Mouse (Mus musculus) heart, postnatal 0 days (tissue): ENCODE measurements around the gene Tpcn1. TPM values are rescaled to one million over a fixed set of nuclear protein-coding genes. Genes with fewer than 3 reads are reported as not detected.

Source experiments
- ATAC-seq: fragments of 200-750 bp; cut with Nextera tagmentation; 2 replicates; pipeline ENCODE4 v1.8.0; 2017; ENCODE audit warnings: low read depth, moderate number of reproducible peaks, moderate library complexity; ENCODE audit not compliant: insufficient read depth
- DNase-seq: peaks from one replicate; pipeline ENCODE4 v3.0.0-alpha.2; 2016; ENCODE audit warnings: low spot score
- H3K27ac ChIP-seq: fragments of 300-500 bp; sonication (generic); 2 replicates; pipeline ENCODE4 v1.5.1; 2014; ENCODE audit warnings: low read depth, mild to moderate bottlenecking
- H3K27me3 ChIP-seq: fragments of 300-500 bp; sonication (generic); 2 replicates; pipeline ENCODE4 v1.6.1; 2014; ENCODE audit warnings: low read length, mixed read lengths; ENCODE audit not compliant: control insufficient read depth, insufficient read depth
- H3K36me3 ChIP-seq: fragments of 300-500 bp; sonication (generic); replicated peaks from 2 replicates; pipeline ENCODE4 v1.6.1; 2014; ENCODE audit warnings: low read length, mixed read lengths; ENCODE audit not compliant: control insufficient read depth, insufficient read depth
- H3K4me1 ChIP-seq: fragments of 300-500 bp; sonication (generic); 2 replicates; pipeline ENCODE4 v1.6.1; 2014; ENCODE audit warnings: antibody characterized with exemption; ENCODE audit not compliant: control insufficient read depth, insufficient read depth
- H3K4me2 ChIP-seq: fragments of 300-500 bp; sonication (generic); 2 replicates; pipeline ENCODE4 v1.6.1; 2014; ENCODE audit warnings: low read depth, mild to moderate bottlenecking, low read length, moderate library complexity
- H3K4me3 ChIP-seq: fragments of 300-500 bp; sonication (generic); 2 replicates; pipeline ENCODE4 v1.5.1; 2014; ENCODE audit warnings: low read depth, low read length
- H3K9ac ChIP-seq: fragments of 300-500 bp; sonication (generic); replicated peaks from 2 replicates; pipeline ENCODE4 v1.6.1; 2014; ENCODE audit warnings: low read depth, low read length, mixed read lengths
- H3K9me3 ChIP-seq: fragments of 300-500 bp; sonication (generic); replicated peaks from 2 replicates; pipeline ENCODE4 v1.6.1; 2016; ENCODE audit warnings: low read length; ENCODE audit not compliant: control insufficient read depth
- CTCF ChIP-seq: IDR thresholded peaks from 2 replicates; pipeline ENCODE4 v1.5.1; 2016; ENCODE audit warnings: antibody characterized with exemption, control low read depth, low read depth
- EP300 ChIP-seq: IDR thresholded peaks from 2 replicates; pipeline ENCODE4 v1.6.1; 2016; ENCODE audit warnings: antibody characterized with exemption, low read depth
- WGBS: fragments of 180-500 bp; shearing (Covaris S2); extraction: QIAGEN DNeasy Blood & Tissue Kit; methylation state at CpG from one replicate; pipeline ENCODE4 v1.1.7; 2014; 5-methylcytosine and 5-hydroxymethylcytosine counted together
- polyA plus RNA-seq: library from polyadenylated mRNA; unstranded; fragments of >200 nt; fragmentation: Nextera tagmentation; extraction: Ambion mirVana; gene quantifications from 2 replicates; pipeline ENCODE4 v1.2.1, GENCODE M21; 2015
- total RNA-seq: library from RNA; depleted of rRNA; stranded (reverse); fragments of >200 nt; gene quantifications from 2 replicates; pipeline ENCODE4 v1.2.3, GENCODE M21; 2014; ENCODE audit warnings: low replicate concordance

The Tpcn1 gene
- total and polyA plus RNA-seq, 2 experiments from 2014 or later = 11.5 to 15.8 TPM

GRCm38 (mm10) chr5:120586741-120587615 is 1.5 kb downstream of the Tpcn1 start:
- TF ChIP-seq CTCF (no peak), EP300 (no peak)
- H3K4me2 ChIP-seq = peak overlapping the region; percentile 94
- H3K4me1 ChIP-seq = peaks cover 19% of the 10 kb centered on the region; the same call in 1 of the 2 replicates
- H3K27me3 ChIP-seq = no peaks in the 10 kb centered on the region
- H3K4me3 ChIP-seq = peak overlapping the region; percentile 78
- H3K36me3 ChIP-seq = peaks cover 22% of the 10 kb centered on the region
- H3K9me3 ChIP-seq = no peaks in the 10 kb centered on the region
- 11% methylated on average over 17 of the region's 17 CpGs for WGBS
- DNase-seq (peak; percentile 41), ATAC-seq (no peak)
- H3K27ac ChIP-seq = peak overlapping the region; percentile 75
- no peak overlapping the region for H3K9ac ChIP-seq

- Histone ChIP-seq H3K27ac (no peak overlapping the region), H3K4me1 (peaks cover 19% of the 10 kb centered on the region), H3K4me3 (no peak overlapping the region), H3K4me2 (no peak overlapping the region), H3K9ac (no peak overlapping the region), H3K36me3 (peaks cover 22% of the 10 kb centered on the region), H3K27me3 (no peaks in the 10 kb centered on the region), H3K9me3 (no peaks in the 10 kb centered on the region)
- 70% methylated on average over 15 of the region's 15 CpGs for WGBS
- DNase-seq (no peak), ATAC-seq (no peak)
- TF ChIP-seq CTCF = no peak
These were observed 3.5 kb downstream of the Tpcn1 start for GRCm38 (mm10) chr5:120584968-120585367.

GRCm38 (mm10) chr5:120583511-120583910 is 5.0 kb downstream of the Tpcn1 start:
- Histone ChIP-seq H3K36me3 (peaks cover 22% of the 10 kb centered on the region), H3K9me3 (no peaks in the 10 kb centered on the region), H3K4me3 (no peak overlapping the region), H3K4me1 (peaks cover 21% of the 10 kb centered on the region), H3K9ac (no peak overlapping the region), H3K27ac (no peak overlapping the region), H3K27me3 (no peaks in the 10 kb centered on the region), H3K4me2 (no peak overlapping the region)
- DNase-seq = no peak
- TF ChIP-seq EP300 (no peak), CTCF (no peak)
- WGBS = 90% methylated on average over 4 of the region's 4 CpGs
- no peak for ATAC-seq

- 0 out of 2 replicates have a peak overlapping the region, but pooled peaks have one; percentile 46 for H3K27ac ChIP-seq
These were observed 6.5 kb downstream of the Tpcn1 start for GRCm38 (mm10) chr5:120582002-120582401.

GRCm38 (mm10) chr5:120579898-120580626 is 8.4 kb downstream of the Tpcn1 start:
- 91% methylated on average over 26 of the region's 26 CpGs for WGBS
- TF ChIP-seq CTCF (no peak), EP300 (no peak)
- Histone ChIP-seq H3K9ac (no peak overlapping the region), H3K4me1 (peaks cover 8% of the 10 kb centered on the region), H3K27me3 (no peaks in the 10 kb centered on the region), H3K36me3 (peaks cover 22% of the 10 kb centered on the region), H3K27ac (peak overlapping the region; percentile 75; the same call in 1 of the 2 replicates), H3K9me3 (no peaks in the 10 kb centered on the region), H3K4me3 (no peak overlapping the region), H3K4me2 (peak overlapping the region; percentile 35; the same call in 1 of the 2 replicates)
- ATAC-seq (no peak), DNase-seq (no peak)

More at GRCm38 (mm10) chr5:120582002-120582401, 6.5 kb downstream of the Tpcn1 start:
- H3K9me3 ChIP-seq = no peaks in the 10 kb centered on the region
- H3K4me2 ChIP-seq = no peak overlapping the region
- H3K36me3 ChIP-seq = peaks cover 22% of the 10 kb centered on the region
- ATAC-seq (no peak), DNase-seq (no peak)
- H3K4me3 ChIP-seq = no peak overlapping the region
- TF ChIP-seq CTCF = no peak
- no peak for TF ChIP-seq EP300
- H3K9ac ChIP-seq = no peak overlapping the region
- H3K4me1 ChIP-seq = peaks cover 15% of the 10 kb centered on the region
- 69% methylated on average over 9 of the region's 9 CpGs for WGBS
- no peaks in the 10 kb centered on the region for H3K27me3 ChIP-seq
